Mouse (Mus musculus): ENCODE results near the gene Igsf9. TPM values are rescaled to one million over a fixed set of nuclear protein-coding genes. Genes with fewer than 3 reads are reported as not detected.
A peak's percentile ranks its signal among the peaks of the same experiment; 100 is the strongest.

Igsf9 gene
- total and polyA plus RNA-seq, 2 experiments from 2014 or later: 13.5 to 33.0 TPM

GRCm38 (mm10) chr1:172502145-172503110 lies 20.8 kb downstream of the Igsf9 start:
- Histone ChIP-seq H3K4me2 (ENCODE audit: low read depth, low read length) (peak overlapping the region; percentile 55), H3K9ac (replicated peaks; ENCODE audit: low read length) (no peak overlapping the region), H3K4me1 (ENCODE audit: insufficient read depth, low read length) (peaks cover 9% of the 10 kb centered on the region), H3K27me3 (ENCODE audit: insufficient read depth, low read length) (no peaks in the 10 kb centered on the region), H3K9me3 (ENCODE audit: low read length) (no peaks in the 10 kb centered on the region), H3K27ac (peak overlapping the region; percentile 56; the same call in 1 of the 2 replicates), H3K36me3 (ENCODE audit: insufficient read depth, low read length) (peaks cover under 1% of the 10 kb centered on the region; the same call in 1 of the 2 replicates), H3K4me3 (ENCODE audit: low read length) (0 out of 2 replicates have a peak overlapping the region, but pooled peaks have one; percentile 41)
- 35% methylated on average over 13 of the region's 13 CpGs for WGBS
- TF ChIP-seq CTCF (IDR thresholded peaks at IDR 0.05; ENCODE audit: low read depth): no peak
- DNase-seq (ENCODE audit: low spot score): no peak
- ATAC-seq: peak; percentile 30; the same call in 1 of the 2 replicates

GRCm38 (mm10) chr1:172503111-172503997 lies 21.8 kb downstream of the Igsf9 start:
- TF ChIP-seq CTCF (IDR thresholded peaks at IDR 0.05; ENCODE audit: low read depth): no peak
- WGBS: 27% methylated on average over 14 of the region's 14 CpGs
- DNase-seq (ENCODE audit: low spot score): peak; percentile 63
- Histone ChIP-seq H3K27ac (peak overlapping the region; percentile 56), H3K4me1 (ENCODE audit: insufficient read depth, low read length) (peaks cover 9% of the 10 kb centered on the region), H3K4me3 (ENCODE audit: low read length) (no peak overlapping the region), H3K9me3 (ENCODE audit: low read length) (no peaks in the 10 kb centered on the region), H3K27me3 (ENCODE audit: insufficient read depth, low read length) (no peaks in the 10 kb centered on the region), H3K9ac (replicated peaks; ENCODE audit: low read length) (no peak overlapping the region), H3K36me3 (ENCODE audit: insufficient read depth, low read length) (no peaks in the 10 kb centered on the region), H3K4me2 (ENCODE audit: low read depth, low read length) (peak overlapping the region; percentile 55)
- ATAC-seq: peak; percentile 33

GRCm38 (mm10) chr1:172504756-172505155 lies 23.2 kb downstream of the Igsf9 start:
- no peak for TF ChIP-seq CTCF (IDR thresholded peaks at IDR 0.05; ENCODE audit: low read depth)
- DNase-seq (ENCODE audit: low spot score) (no peak), ATAC-seq (no peak)
- Histone ChIP-seq H3K4me1 (ENCODE audit: insufficient read depth, low read length) (peaks cover 9% of the 10 kb centered on the region), H3K4me3 (ENCODE audit: low read length) (no peak overlapping the region), H3K36me3 (ENCODE audit: insufficient read depth, low read length) (no peaks in the 10 kb centered on the region; the same call in 1 of the 2 replicates), H3K9me3 (ENCODE audit: low read length) (no peaks in the 10 kb centered on the region), H3K9ac (replicated peaks; ENCODE audit: low read length) (no peak overlapping the region), H3K27me3 (ENCODE audit: insufficient read depth, low read length) (no peaks in the 10 kb centered on the region), H3K27ac (no peak overlapping the region), H3K4me2 (ENCODE audit: low read depth, low read length) (no peak overlapping the region)
- WGBS: 68% methylated on average over 8 of the region's 8 CpGs

- ATAC-seq (no peak), DNase-seq (ENCODE audit: low spot score) (no peak)
- no peak overlapping the region for H3K4me2 ChIP-seq (ENCODE audit: low read depth, low read length)
- no peak for TF ChIP-seq CTCF (IDR thresholded peaks at IDR 0.05; ENCODE audit: low read depth)
- no peaks in the 10 kb centered on the region for H3K27me3 ChIP-seq (ENCODE audit: insufficient read depth, low read length)
- 49% methylated on average over 5 of the region's 5 CpGs for WGBS
- H3K4me3 ChIP-seq (ENCODE audit: low read length): no peak overlapping the region
- H3K36me3 ChIP-seq (ENCODE audit: insufficient read depth, low read length): no peaks in the 10 kb centered on the region; the same call in 1 of the 2 replicates
- H3K27ac ChIP-seq: no peak overlapping the region
- no peaks in the 10 kb centered on the region for H3K9me3 ChIP-seq (ENCODE audit: low read length)
- H3K4me1 ChIP-seq (ENCODE audit: insufficient read depth, low read length): peaks cover 9% of the 10 kb centered on the region; the same call in 1 of the 2 replicates
- no peak overlapping the region for H3K9ac ChIP-seq (replicated peaks; ENCODE audit: low read length)
Measured at GRCm38 (mm10) chr1:172507001-172507400, 25.4 kb downstream of the Igsf9 start.

- Histone ChIP-seq H3K4me2 (ENCODE audit: low read depth, low read length) (no peak overlapping the region), H3K4me1 (ENCODE audit: insufficient read depth, low read length) (peaks cover 6% of the 10 kb centered on the region; the same call in 1 of the 2 replicates), H3K4me3 (ENCODE audit: low read length) (no peak overlapping the region), H3K36me3 (ENCODE audit: insufficient read depth, low read length) (no peaks in the 10 kb centered on the region; the same call in 1 of the 2 replicates), H3K9ac (replicated peaks; ENCODE audit: low read length) (no peak overlapping the region), H3K9me3 (ENCODE audit: low read length) (no peaks in the 10 kb centered on the region), H3K27ac (no peak overlapping the region), H3K27me3 (ENCODE audit: insufficient read depth, low read length) (no peaks in the 10 kb centered on the region)
- no peak for ATAC-seq
- DNase-seq (ENCODE audit: low spot score): no peak
- TF ChIP-seq CTCF (IDR thresholded peaks at IDR 0.05; ENCODE audit: low read depth): no peak
- WGBS: 90% methylated on average over 3 of the region's 3 CpGs
Measured at GRCm38 (mm10) chr1:172507701-172508100, 26.1 kb downstream of the Igsf9 start.

GRCm38 (mm10) chr1:172508172-172508571 lies 26.6 kb downstream of the Igsf9 start:
- H3K9me3 ChIP-seq (ENCODE audit: low read length): no peaks in the 10 kb centered on the region
- H3K4me3 ChIP-seq (ENCODE audit: low read length): no peak overlapping the region
- no peak overlapping the region for H3K4me2 ChIP-seq (ENCODE audit: low read depth, low read length)
- 48% methylated on average over 2 of the region's 2 CpGs for WGBS
- no peaks in the 10 kb centered on the region; the same call in 1 of the 2 replicates for H3K36me3 ChIP-seq (ENCODE audit: insufficient read depth, low read length)
- H3K27ac ChIP-seq: no peak overlapping the region
- H3K4me1 ChIP-seq (ENCODE audit: insufficient read depth, low read length): peaks cover 4% of the 10 kb centered on the region
- H3K27me3 ChIP-seq (ENCODE audit: insufficient read depth, low read length): no peaks in the 10 kb centered on the region
- no peak overlapping the region for H3K9ac ChIP-seq (replicated peaks; ENCODE audit: low read length)
- DNase-seq (ENCODE audit: low spot score) (no peak), ATAC-seq (no peak)
- no peak for TF ChIP-seq CTCF (IDR thresholded peaks at IDR 0.05; ENCODE audit: low read depth)

Data from hindbrain, postnatal 0 days (tissue).